Mouse (Mus musculus): ENCODE data around the gene Arhgef2. TPM values are rescaled to one million over a fixed set of nuclear protein-coding genes. Genes with fewer than 3 reads are reported as not detected.

Arhgef2 gene
- polyA plus RNA-seq, 1 experiment from 2014 or later, result 99.0 TPM

GRCm38 (mm10) chr3:88659798-88660197 is 54.0 kb downstream of the Arhgef2 start:
- H3K4me3 ChIP-seq (ENCODE audit: low read depth, low read length), result no peak overlapping the region
- no peaks in the 10 kb centered on the region for H3K4me1 ChIP-seq (ENCODE audit: control insufficient read depth, insufficient read depth, low read length)
- DNase-seq (ENCODE audit: low spot score, missing footprints), result no peak
- no peaks in the 10 kb centered on the region for H3K9me3 ChIP-seq (ENCODE audit: control insufficient read depth, low read length)
- WGBS, result 58% methylated on average over 6 of the region's 6 CpGs
- no peak for ATAC-seq (ENCODE audit: low FRiP score)
- no peak overlapping the region for H3K27ac ChIP-seq (ENCODE audit: low read depth, low read length)
- H3K27me3 ChIP-seq (ENCODE audit: control insufficient read depth, insufficient read depth, low read length), result no peaks in the 10 kb centered on the region
- H3K9ac ChIP-seq (ENCODE audit: low read length), result no peak overlapping the region
- no peaks in the 10 kb centered on the region for H3K36me3 ChIP-seq (ENCODE audit: control insufficient read depth, insufficient read depth, low read length)
- no peak overlapping the region for H3K4me2 ChIP-seq

GRCm38 (mm10) chr3:88664095-88664494 is 58.3 kb downstream of the Arhgef2 start:
- ATAC-seq (ENCODE audit: low FRiP score) (no peak), DNase-seq (ENCODE audit: low spot score, missing footprints) (no peak)
- WGBS, result 87% methylated on average over 4 of the region's 4 CpGs
- Histone ChIP-seq H3K4me1 (ENCODE audit: control insufficient read depth, insufficient read depth, low read length) (no peaks in the 10 kb centered on the region), H3K36me3 (ENCODE audit: control insufficient read depth, insufficient read depth, low read length) (no peaks in the 10 kb centered on the region), H3K4me2 (no peak overlapping the region), H3K27me3 (ENCODE audit: control insufficient read depth, insufficient read depth, low read length) (no peaks in the 10 kb centered on the region), H3K9ac (ENCODE audit: low read length) (no peak overlapping the region), H3K9me3 (ENCODE audit: control insufficient read depth, low read length) (no peaks in the 10 kb centered on the region), H3K4me3 (ENCODE audit: low read depth, low read length) (no peak overlapping the region), H3K27ac (ENCODE audit: low read depth, low read length) (no peak overlapping the region)

- peak; percentile 75 for ATAC-seq (ENCODE audit: low FRiP score)
- H3K27me3 ChIP-seq (ENCODE audit: control insufficient read depth, insufficient read depth, low read length), result no peaks in the 10 kb centered on the region
- H3K4me1 ChIP-seq (ENCODE audit: control insufficient read depth, insufficient read depth, low read length), result no peaks in the 10 kb centered on the region
- DNase-seq (ENCODE audit: low spot score, missing footprints), result peak; percentile 96
- H3K9me3 ChIP-seq (ENCODE audit: control insufficient read depth, low read length), result no peaks in the 10 kb centered on the region
- H3K36me3 ChIP-seq (ENCODE audit: control insufficient read depth, insufficient read depth, low read length), result no peaks in the 10 kb centered on the region
- WGBS, result 10% methylated on average over 11 of the region's 11 CpGs
- H3K4me2 ChIP-seq, result peak overlapping the region; percentile 30
- no peak overlapping the region for H3K4me3 ChIP-seq (ENCODE audit: low read depth, low read length)
- H3K27ac ChIP-seq (ENCODE audit: low read depth, low read length), result no peak overlapping the region
- peak overlapping the region; percentile 10; the same call in 1 of the 2 replicates for H3K9ac ChIP-seq (ENCODE audit: low read length)
Measured at GRCm38 (mm10) chr3:88677399-88677798, 71.6 kb downstream of the Arhgef2 start.

- Histone ChIP-seq H3K4me1 (ENCODE audit: control insufficient read depth, insufficient read depth, low read length) (peaks cover 10% of the 10 kb centered on the region), H3K27ac (ENCODE audit: low read depth, low read length) (no peak overlapping the region), H3K4me2 (no peak overlapping the region), H3K27me3 (ENCODE audit: control insufficient read depth, insufficient read depth, low read length) (no peaks in the 10 kb centered on the region), H3K9ac (ENCODE audit: low read length) (no peak overlapping the region), H3K36me3 (ENCODE audit: control insufficient read depth, insufficient read depth, low read length) (no peaks in the 10 kb centered on the region), H3K9me3 (ENCODE audit: control insufficient read depth, low read length) (no peaks in the 10 kb centered on the region), H3K4me3 (ENCODE audit: low read depth, low read length) (no peak overlapping the region)
- DNase-seq (ENCODE audit: low spot score, missing footprints) (no peak), ATAC-seq (ENCODE audit: low FRiP score) (no peak)
- 90% methylated on average over 2 of the region's 2 CpGs for WGBS
Measured at GRCm38 (mm10) chr3:88683814-88684213, 78.0 kb downstream of the Arhgef2 start.

- Histone ChIP-seq H3K9ac (ENCODE audit: low read length) (no peak overlapping the region), H3K4me3 (ENCODE audit: low read depth, low read length) (no peak overlapping the region), H3K4me2 (peak overlapping the region; percentile 55; the same call in 1 of the 2 replicates), H3K9me3 (ENCODE audit: control insufficient read depth, low read length) (no peaks in the 10 kb centered on the region), H3K36me3 (ENCODE audit: control insufficient read depth, insufficient read depth, low read length) (no peaks in the 10 kb centered on the region), H3K4me1 (ENCODE audit: control insufficient read depth, insufficient read depth, low read length) (peaks cover 10% of the 10 kb centered on the region), H3K27me3 (ENCODE audit: control insufficient read depth, insufficient read depth, low read length) (no peaks in the 10 kb centered on the region), H3K27ac (ENCODE audit: low read depth, low read length) (no peak overlapping the region)
- ATAC-seq (ENCODE audit: low FRiP score) (no peak), DNase-seq (ENCODE audit: low spot score, missing footprints) (no peak)
- WGBS, result 57% methylated on average over 7 of the region's 8 CpGs
Measured at GRCm38 (mm10) chr3:88684236-88684979, 78.6 kb downstream of the Arhgef2 start.

- no peaks in the 10 kb centered on the region for H3K27me3 ChIP-seq (ENCODE audit: control insufficient read depth, insufficient read depth, low read length)
- peak within 1 kb of the TSS; percentile 77 for H3K4me2 ChIP-seq
- ATAC-seq (ENCODE audit: low FRiP score) (peak; percentile 99), DNase-seq (ENCODE audit: low spot score, missing footprints) (peak; percentile 98)
- H3K36me3 ChIP-seq (ENCODE audit: control insufficient read depth, insufficient read depth, low read length), result peaks cover 6% of the 10 kb centered on the region
- peaks cover 10% of the 10 kb centered on the region for H3K4me1 ChIP-seq (ENCODE audit: control insufficient read depth, insufficient read depth, low read length)
- peak within 1 kb of the TSS; percentile 96 for H3K4me3 ChIP-seq (ENCODE audit: low read depth, low read length)
- H3K9ac ChIP-seq (ENCODE audit: low read length), result peak within 1 kb of the TSS; percentile 97
- H3K9me3 ChIP-seq (ENCODE audit: control insufficient read depth, low read length), result no peaks in the 10 kb centered on the region
- H3K27ac ChIP-seq (ENCODE audit: low read depth, low read length), result peak within 1 kb of the TSS; percentile 89
- 1% methylated on average over 47 of the region's 47 CpGs for WGBS
Measured at GRCm38 (mm10) chr3:88684980-88685941, 79.5 kb downstream of the Arhgef2 start, which contains the start of gene Khdc4. TSS of gene Khdc4 (plus strand) at chr3:88685803.

GRCm38 (mm10) chr3:88685958-88686451 is 80.2 kb downstream of the Arhgef2 start:
- no peaks in the 10 kb centered on the region for H3K27me3 ChIP-seq (ENCODE audit: control insufficient read depth, insufficient read depth, low read length)
- peaks cover 10% of the 10 kb centered on the region for H3K4me1 ChIP-seq (ENCODE audit: control insufficient read depth, insufficient read depth, low read length)
- WGBS, result under 1% methylated on average over 45 of the region's 45 CpGs
- H3K4me2 ChIP-seq, result peak overlapping the region; percentile 77
- peaks cover 11% of the 10 kb centered on the region for H3K36me3 ChIP-seq (ENCODE audit: control insufficient read depth, insufficient read depth, low read length)
- ATAC-seq (ENCODE audit: low FRiP score), result peak; percentile 69
- no peaks in the 10 kb centered on the region for H3K9me3 ChIP-seq (ENCODE audit: control insufficient read depth, low read length)
- peak; percentile 97 for DNase-seq (ENCODE audit: low spot score, missing footprints)
- peak overlapping the region; percentile 89 for H3K27ac ChIP-seq (ENCODE audit: low read depth, low read length)
- peak overlapping the region; percentile 96 for H3K4me3 ChIP-seq (ENCODE audit: low read depth, low read length)
- peak overlapping the region; percentile 97 for H3K9ac ChIP-seq (ENCODE audit: low read length)

GRCm38 (mm10) chr3:88686734-88687611 is 81.2 kb downstream of the Arhgef2 start:
- no peaks in the 10 kb centered on the region for H3K27me3 ChIP-seq (ENCODE audit: control insufficient read depth, insufficient read depth, low read length)
- ATAC-seq (ENCODE audit: low FRiP score), result no peak
- H3K4me3 ChIP-seq (ENCODE audit: low read depth, low read length), result peak overlapping the region; percentile 96
- no peak overlapping the region for H3K27ac ChIP-seq (ENCODE audit: low read depth, low read length)
- peaks cover 16% of the 10 kb centered on the region for H3K36me3 ChIP-seq (ENCODE audit: control insufficient read depth, insufficient read depth, low read length)
- no peaks in the 10 kb centered on the region for H3K9me3 ChIP-seq (ENCODE audit: control insufficient read depth, low read length)
- WGBS, result 67% methylated on average over 13 of the region's 13 CpGs
- peaks cover 10% of the 10 kb centered on the region for H3K4me1 ChIP-seq (ENCODE audit: control insufficient read depth, insufficient read depth, low read length)
- H3K9ac ChIP-seq (ENCODE audit: low read length), result peak overlapping the region; percentile 97
- peak overlapping the region; percentile 77 for H3K4me2 ChIP-seq
- DNase-seq (ENCODE audit: low spot score, missing footprints), result peak; percentile 81
